Mouse (Mus musculus) ovary, postnatal 36 days (tissue): ENCODE results near the gene Gm7247.
"Not testable (repeated sequence)": the region's sequence is repeated elsewhere in the genome, so short reads cannot be mapped to it uniquely, and the experiment has no call there.

ENCODE experiments used
- DNase-seq: peaks from one replicate; pipeline ENCODE4 v3.0.0; 2022; ENCODE audit warnings: low spot score, mixed read lengths

Gm7247 gene

DNA sequence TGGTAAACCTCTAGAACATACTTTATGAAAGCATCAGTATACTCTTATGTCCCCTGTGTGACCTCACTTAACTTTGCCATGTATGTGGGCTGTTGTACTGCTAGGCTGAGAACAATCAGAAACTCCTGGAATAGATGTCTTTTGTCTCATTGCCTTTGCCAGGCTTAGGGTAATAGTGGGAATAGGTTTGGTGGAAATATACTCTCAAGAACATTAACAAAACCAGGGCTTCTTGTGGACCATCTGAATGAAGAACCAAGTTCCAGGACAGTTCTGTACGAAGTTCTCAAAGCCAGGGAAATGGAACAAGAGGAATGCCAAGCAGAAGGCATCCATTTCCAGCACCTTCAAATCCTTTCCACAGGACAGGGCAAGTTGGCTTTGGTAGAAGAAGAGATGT lies at the start of gene Gm7247:
Gm7247 (plus strand) TSS at position 301 of the 400 bp plus-strand sequence.
- DNase-seq: no peak

DNA sequence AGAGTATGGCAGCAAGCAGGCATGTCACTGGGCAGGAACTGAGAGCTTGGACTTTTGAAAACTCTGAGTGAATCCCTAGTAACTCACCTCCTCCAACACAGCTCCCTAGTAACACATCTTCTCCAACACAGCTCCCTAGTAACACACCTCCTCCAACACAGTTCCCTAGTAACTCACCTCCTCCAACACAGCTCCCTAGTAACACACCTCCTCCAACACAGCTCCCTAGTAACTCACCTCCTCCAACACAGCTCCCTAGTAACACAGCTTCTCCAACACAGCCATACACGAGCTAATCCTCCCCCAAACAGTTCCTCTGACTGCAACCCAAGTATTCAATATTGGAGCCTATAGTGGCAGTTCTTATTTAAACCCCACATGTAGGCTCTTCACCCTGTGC lies 37.6 kb upstream of the Gm7247 start:
- no peak for DNase-seq

DNA sequence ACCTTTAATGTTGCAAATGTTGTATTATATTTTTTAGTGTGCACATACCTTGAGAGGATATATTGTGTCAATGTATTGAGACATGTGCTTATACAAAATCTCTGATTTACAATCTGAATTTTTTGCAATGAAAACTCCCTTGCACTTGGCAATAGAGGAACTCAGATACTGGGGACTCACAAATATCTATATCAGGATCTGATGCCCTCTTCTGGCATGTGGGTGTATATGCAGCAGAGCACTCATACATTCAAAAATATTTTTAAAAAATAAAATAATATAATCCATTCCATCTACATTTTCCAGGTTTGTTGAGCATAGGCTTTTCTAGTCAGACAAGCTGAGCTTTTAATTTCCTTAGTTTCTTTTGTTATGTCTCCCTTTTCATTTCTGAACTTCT lies 15.5 kb upstream of the Gm7247 start:
- DNase-seq: no peak

DNA sequence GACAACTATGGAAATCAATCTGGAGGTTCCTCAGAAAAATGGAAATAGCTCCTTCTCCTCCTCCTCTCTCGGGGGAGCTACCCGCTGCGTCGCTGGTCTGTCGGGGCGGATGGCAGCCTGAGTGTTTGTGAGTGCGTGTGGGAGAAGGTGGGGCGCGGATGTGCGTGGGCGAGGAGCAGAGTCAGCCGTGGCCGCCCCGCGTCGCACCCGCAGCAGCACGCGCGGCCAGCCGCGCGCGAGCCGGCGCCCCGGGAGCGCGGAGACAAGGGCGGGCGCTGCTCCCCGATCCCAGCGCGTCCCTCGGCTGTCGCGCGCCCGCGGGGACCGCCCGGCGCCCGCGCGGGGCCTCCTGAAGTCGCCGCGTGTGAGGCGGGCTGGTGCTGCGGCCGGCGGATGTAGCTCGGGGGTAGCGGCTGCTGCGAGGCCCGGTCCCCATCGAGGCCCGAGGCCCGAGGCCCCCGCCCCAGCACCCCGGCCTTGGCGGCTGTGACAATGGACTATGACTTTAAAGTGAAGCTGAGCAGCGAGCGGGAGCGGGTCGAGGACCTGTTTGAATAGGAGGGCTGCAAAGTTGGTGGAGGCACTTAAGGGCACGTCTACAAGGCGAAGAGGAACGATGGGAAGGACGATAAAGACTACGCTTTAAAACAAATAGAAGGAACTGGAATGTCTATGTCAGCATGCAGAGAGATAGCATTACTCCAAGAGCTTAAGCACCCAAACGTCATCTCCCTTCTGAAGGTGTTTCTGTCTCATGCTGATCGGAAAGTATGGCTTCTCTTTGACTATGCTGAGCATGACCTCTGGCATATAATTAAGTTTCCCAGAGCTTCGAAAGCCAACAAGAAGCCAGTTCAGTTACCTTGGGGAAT lies 3.2 kb upstream of the Gm7247 start:
- peak; percentile 5 for DNase-seq

DNA sequence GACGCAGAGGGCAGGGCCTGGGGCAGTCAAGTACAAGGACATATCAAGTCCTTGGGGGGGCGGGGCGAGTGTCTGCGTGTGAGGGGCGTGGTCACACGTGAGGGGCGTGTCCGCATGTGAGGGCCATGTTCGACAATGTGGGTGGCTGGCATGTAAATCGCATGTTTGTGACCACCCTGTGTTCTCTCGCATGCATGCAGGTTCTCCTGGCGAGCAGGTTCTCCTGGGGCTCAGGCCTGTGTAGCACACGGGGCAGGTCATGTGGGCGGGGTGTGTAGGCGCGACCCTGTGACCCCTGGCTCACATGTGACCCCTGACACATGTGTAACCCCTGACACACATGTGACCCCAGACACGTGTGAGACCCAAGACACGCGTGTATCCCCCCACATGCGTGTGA lies 21.2 kb downstream of the Gm7247 start:
- DNase-seq: no peak

DNA sequence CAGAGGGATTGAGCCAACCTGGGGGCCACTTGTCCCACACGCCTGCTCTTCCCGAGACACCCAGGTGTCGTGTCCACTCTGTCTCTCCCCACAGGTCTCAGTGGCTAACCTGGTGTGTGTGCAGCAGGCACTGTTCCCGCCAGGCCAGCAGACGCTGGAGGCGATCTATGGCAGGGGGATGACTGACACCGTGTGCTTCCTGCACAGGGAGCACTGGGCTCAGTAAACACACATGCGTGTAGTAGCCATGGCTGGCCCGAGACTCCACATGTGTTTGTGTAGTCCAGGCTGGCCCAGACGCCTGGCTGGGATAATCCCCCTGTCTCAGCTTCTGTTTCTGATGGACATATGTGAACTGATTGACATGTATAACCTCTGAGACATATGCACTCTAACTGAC lies 22.8 kb downstream of the Gm7247 start:
- no peak for DNase-seq

DNA sequence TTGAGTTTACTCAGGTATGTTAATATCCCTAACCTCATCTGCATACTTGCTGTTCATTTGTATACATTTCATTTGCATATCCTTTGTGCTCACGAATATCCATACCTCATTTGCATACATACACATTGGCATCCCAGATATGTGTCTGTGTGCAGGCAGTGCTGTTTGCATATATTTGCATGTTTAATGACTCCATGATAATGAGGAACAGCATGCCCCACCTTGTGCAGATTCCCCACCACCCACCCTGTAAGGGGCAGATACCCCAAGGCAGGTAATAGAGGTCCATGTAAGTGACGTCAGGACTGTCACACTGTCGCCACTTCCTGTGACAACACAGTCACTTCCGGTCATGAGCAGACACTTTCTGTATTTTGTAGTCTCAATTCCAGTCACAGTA lies 24.2 kb downstream of the Gm7247 start:
- DNase-seq: no peak

DNA sequence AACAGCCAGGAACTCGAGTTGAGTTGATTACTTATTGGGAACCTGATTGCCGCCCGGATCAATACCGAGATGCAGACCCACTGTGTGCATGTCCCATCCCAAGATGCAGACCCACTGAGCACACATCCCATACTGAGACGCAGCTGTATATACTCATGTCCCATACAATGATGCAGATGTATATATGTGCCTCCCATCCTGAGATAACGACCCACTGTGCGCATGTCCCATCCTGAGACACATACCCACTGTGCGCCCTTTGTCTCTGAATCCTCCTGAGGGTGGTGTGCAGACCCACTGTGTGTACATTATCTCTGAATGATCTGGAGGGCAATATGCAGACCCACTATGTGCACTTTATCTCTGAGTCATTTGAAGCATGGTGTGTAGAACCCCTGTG lies 26.2 kb downstream of the Gm7247 start:
- no peak for DNase-seq

DNA sequence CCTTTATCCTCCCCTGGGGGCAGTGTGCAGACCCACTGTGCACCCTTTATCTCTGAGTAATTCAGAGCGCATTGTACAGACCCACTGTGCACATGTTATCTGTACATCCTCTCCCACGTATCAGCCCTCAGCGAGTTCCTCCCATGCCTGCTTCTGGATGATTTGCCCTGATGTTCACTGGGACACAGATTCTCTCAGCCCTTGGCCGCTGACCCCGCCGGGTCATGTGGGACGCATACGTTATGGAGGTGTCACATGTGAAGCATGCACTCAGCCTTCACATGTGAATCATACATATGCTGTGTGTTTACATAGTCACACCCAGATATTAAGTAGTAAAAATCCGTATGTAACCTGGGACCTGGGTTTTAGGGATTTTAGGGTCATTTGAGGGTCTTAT lies 26.7 kb downstream of the Gm7247 start:
- no peak for DNase-seq

DNA sequence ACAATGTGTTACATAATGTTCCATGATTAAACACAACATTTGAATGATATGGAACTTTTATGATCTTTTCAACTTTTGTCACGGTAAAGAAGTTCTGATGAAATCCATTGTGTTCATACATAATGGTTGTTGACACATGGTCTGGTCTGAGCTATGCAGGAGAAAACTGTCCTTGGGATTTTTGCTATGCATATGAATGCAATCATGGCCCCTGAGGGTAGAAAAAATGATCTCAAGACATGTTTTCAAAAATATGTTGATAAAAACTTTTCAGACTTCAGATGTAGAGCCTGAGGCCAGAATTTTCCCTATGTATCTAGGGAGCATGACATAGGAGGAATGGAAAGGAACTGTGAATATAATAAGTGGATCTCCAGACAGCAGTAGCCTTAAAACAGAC lies 49.0 kb downstream of the Gm7247 start, which contains the start of gene Vmn2r88:
Vmn2r88 (plus strand) TSS at position 301 of the 400 bp plus-strand sequence.
- no peak for DNase-seq

DNA sequence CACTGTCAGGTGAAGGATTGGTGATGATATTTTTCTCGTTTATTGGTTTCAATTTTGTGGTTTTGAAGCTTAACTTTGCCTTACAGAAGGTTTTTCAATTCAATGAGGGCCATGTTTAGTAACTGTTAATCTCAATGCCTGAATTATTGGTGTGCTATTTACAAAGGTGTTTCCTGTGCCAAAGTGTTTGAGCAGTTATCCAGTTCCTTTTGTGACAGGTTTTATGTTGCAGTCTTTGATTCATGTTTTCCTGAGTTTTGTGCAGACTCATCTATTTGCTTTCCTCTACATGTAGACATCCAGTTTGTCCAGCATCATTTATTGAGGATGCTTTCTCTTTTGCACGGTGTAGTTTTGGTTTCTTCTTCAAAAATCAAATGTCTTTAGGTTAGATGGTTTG lies 62.3 kb downstream of the Gm7247 start:
- no peak for DNase-seq

DNA sequence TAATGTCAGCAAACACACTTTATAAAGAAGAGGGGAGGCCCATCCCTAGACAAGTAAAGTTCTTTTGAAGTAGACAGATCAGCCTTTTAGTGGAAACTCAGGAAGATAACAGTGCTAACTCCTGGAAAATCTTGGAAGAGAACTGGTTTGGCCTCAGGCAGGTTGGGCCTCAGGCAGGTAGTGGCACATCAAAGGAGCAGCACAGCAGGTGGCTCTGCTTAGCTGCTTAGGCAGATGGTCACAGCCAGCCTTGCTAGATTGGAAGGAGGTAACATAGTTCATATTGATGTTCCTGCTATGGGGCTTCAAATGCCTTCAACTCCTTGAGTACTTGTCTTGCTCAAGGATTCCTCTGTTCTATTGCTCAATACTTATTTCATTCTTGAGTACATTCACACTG lies 68.6 kb downstream of the Gm7247 start:
- not testable (repeated sequence) for DNase-seq

DNA sequence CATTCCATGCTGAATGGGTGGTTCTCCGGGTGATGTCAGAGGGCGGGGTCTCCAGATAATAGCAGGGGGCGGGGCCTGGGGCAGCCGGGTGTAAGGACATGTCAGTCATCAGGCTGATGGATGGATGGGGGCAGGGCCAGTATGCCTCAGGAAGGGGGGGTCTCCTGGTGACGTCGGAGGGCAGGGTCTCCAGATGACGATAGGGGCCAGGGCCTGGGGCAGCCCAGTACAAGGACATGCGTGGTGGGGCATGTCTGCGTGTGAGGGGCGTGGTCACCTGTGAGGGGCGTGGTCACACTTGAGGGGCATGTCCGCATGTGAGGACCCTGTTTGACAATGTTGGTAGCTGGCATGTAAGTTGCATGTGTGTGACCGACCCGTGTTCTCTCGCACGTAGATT lies 73.0 kb downstream of the Gm7247 start:
- no peak for DNase-seq

DNA sequence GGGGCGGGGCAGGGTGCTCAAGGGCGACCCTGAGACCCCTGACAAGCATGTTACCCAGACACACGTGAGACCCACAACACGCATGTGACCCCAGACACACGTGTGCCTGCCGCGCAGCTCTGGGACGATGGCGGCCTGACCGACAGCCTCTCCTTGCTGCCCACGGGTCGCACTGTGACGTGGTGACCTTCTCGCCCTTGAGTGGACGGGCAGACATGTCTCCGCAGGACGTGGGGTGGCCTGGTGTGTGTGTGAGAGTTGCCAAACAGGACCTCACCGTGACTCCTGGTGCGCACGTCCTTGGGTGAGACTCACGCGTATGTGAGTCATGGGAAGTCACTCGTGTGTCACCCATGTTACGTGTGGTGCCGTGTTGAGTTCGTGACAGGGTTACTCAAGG lies 73.5 kb downstream of the Gm7247 start:
- no peak for DNase-seq

DNA sequence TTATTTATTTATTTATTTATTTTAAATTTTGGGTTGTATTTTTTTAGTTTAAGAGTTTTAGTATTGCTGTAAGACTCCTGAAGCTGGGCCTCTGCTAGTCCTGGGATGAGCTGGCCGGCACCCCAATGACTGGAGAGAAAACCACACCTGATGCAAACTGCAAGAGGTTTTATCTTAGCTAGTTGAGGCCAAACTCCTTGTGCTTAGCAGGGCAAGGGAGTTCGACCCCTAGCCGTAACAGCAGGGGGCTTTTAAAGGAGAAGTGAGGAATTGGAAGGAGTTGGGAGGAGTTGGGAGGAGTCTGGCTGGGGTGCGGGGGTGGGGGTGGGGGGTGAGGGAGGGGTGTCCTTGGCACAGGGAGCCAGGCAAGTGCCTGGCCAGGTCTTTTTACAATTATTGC lies 77.4 kb downstream of the Gm7247 start:
- DNase-seq: no peak

DNA sequence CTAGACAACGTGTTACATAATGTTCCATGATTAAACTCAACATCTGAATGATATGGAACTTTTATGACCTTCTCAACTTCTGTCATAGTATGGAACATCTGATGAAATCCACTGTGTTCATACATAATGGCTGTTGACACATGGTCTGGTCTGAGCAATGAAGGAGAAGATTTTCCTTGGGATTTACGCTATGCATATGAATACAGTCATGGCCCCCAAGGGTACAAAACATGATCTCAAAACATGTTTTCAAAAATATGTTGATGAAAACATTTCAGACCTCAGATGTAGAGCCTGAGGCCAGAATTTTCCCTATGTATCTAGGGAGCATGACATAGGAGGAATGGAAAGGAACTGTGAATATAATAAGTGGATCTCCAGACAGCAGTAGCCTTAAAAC lies 90.0 kb downstream of the Gm7247 start, which contains the start of gene Vmn2r89:
Vmn2r89 (plus strand) TSS at position 301 of the 400 bp plus-strand sequence.
- not testable (repeated sequence) for DNase-seq

DNA sequence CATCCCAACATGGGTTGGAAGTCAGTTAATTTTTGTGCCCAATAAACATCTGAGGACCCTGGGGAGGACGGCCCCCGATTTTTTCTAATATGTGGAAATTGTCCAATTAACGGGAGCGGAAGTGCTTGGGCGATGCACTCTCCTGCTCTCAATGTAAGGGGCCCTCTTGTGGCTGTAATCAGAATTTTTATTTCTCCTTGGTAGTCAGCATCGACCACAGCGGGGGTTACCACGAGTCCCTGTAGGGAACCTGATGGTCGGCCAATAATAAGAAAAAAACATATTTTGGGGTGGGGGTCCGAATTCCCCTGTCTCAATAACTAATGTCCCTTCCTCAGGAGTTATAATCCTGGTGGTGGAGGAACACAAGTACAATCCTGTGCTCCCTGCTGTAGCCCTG lies 118.7 kb downstream of the Gm7247 start:
- not testable (repeated sequence) for DNase-seq

DNA sequence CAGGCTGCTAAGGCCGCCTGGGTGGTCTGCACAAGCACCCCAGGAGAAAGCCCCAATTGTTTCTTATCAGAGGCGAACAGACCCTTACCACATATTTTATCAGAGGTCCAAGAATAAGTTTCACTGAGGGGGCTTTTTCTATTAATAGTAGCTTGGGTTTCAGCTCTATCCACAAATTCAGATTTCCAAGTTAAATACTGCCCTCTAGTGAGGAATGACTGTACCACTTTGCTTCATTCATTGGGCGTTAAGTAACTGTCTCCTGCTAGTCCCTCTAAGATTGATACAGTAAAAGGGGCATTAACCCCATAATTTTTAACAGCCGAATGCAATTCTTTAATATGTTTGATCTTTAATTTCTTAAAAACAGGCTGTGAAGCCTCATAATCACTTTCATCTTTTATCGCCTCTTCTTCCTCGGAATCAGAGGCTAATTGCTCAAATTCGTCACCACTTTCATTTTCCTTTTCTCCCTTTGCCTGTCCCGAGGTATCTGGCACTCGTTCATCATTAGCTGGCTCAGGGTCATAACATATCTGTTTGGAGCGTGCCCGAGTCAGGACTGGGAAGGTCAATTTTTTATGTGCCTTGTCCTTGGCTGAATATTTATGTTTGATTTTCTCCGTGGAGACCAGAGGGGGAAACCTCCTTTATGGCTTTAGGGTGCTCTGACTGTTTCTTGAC lies 119.9 kb downstream of the Gm7247 start:
- DNase-seq: not testable (repeated sequence)

DNA sequence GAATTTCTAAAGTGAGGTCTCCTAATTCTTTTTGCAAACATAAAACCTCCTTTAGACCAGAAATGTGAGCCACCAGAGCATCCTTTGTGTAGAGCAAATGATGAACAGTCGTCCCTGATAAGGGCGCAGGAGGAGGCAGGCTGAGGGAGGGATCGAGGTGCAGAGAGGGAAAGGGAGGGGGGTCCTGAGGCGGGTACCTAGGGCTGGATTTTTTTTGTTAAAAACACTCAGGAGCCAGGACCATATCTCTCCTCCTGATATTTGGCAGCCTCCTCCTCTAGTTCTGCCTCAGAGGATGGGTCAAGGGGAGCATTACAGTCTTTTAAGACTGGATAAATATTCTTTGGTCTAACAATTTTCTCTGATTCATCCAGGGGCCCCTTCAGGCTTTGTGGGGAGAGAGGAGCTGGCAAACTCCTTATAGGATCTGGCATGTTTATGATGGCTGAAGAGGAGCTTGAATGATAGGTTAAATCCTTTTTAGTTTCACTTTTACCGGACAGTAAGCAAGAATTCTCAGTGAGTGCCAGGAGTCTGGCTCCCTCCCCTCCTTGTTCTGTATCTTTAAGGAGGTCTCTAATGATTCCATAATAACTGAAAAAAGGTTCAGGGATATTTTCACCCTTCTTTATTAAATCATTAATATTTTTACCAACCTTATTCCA lies 120.6 kb downstream of the Gm7247 start:
- DNase-seq: no peak

DNA sequence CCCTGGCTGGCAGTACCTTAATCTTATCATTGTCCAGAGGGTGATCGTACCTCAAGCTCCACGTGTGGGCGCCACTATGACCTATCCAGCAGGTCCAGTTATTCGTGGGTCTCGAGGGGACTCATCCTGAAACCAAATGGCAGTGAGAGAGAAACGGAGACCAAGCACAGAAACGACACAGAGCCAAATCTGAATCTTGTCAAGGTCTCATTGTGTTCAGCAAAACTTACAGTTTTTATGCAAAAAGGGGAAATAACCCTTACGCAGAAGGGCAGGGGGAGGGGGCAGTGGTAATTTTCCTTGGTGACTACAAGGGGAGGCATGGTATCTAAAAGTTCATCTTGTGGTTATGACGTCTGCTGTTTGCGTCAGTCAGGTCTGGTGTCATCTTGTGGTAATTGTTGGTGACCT lies 121.4 kb downstream of the Gm7247 start:
- DNase-seq: not testable (repeated sequence)

DNA sequence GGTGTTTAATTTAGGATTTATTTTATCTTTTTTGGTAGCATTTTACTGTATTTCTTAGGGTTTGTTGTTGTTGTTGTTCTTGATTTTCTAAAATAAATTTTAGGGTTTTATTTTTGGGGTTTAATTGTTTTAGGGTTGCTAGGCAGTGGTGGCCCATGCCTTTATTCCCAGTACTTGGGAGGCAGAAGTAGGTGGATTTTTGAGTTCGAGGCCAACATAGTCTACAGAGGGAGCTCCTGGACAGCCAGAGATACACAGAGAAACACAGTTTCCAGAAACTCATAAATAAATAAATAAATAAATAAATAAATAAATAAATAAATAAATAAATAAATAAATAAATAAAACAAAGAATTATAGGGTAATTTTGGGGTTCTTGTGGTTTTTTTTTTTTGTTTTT lies 122.1 kb downstream of the Gm7247 start:
- DNase-seq: no peak

DNA sequence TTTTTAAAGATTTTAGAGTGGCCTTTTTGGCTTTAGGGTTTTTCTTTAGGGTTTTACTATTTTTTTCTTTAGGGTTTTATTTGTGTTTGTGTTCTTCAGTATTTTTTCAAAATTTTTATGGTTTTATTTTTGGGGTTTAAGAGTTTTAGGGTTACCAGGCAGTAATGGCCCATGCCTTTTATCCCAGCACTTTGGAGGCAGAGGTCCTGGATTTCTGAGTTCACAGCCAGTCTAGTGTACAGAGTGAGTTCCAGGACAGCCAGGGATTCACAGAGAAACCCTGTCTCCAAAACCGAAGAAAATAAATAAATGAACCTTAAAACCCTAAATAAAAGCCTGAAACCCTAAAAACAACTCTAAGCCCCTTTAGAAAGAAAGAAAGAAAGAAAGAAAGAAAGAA lies 124.6 kb downstream of the Gm7247 start:
- no peak for DNase-seq

DNA sequence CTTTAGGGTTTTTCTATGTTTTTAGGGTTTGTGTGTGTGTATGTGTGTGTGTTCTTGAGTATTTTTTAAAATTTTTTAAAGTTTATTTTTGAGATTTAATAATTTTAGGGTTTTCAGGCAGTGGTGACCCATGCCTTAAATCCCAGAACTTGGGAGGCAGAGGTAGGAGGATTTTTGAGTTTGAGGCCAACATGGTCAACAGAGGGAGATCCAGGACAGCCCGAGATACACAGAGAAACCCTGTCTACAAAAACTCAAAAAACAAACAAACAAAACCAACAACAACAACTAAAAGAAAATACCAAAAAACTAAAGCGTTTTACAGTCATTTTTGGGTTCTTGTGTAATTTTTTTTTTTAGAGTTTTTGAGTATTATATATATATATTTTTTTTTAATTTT lies 134.2 kb downstream of the Gm7247 start:
- no peak for DNase-seq
